Mouse (Mus musculus): ENCODE measurements at regions not wholly inside any gene's neighbourhood (a gene's known extent, or its start where the extent isn't known, plus 50 kb on each side); places are given as distances from the start of the nearest gene placed in this dataset.

DNA sequence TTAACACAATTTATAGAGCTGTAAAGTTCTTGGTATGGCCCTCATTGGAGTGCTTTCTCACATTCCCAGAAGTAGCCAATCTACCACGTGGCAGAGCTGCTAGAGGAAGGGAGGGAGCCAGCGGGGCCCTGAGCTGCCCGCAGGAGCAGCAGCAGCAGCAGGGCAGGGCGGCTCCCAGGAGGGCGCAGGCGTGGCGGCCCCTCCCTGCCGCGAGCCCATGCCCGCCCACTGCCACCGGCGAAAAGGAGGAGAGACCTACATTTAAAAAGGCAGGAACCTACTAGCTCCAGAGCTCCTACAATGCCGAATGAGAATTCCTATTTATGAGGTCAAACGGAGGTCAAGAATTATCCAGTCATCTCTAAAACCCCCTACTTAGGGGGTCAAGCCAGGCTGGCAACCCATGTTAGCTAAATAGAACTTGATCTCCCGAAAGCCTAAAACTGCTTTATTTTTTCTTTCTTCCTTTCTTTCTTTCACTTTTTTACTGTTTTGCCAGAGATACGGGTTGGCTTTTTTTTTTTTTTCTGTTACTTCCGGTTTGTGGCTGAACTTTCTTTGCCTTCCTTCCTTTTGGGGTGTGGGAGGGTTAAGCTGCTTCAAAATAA lies 297.9 kb upstream of the Klf3 start:
- peak; percentile 89 for DNase-seq (ENCODE audit: low read depth, low spot score)
- peaks cover 2 to 24% of the 10 kb centered on the region in 2 experiments for H3K4me1 ChIP-seq (ENCODE audit: control insufficient read depth in 1 of 2, insufficient read depth in 2 of 2, low read length in 2 of 2)
- H3K4me3 ChIP-seq (ENCODE audit: control insufficient read depth in 1 of 2, insufficient read depth in 1 of 2, low read depth in 2 of 2, low read length in 2 of 2) = peak overlapping the region; percentile 78 to 97
- no peaks in the 10 kb centered on the region; a peak in 1 of 4 replicates for H3K27me3 ChIP-seq (ENCODE audit: control insufficient read depth in 1 of 2, insufficient read depth in 2 of 2, low read length in 2 of 2)
- peaks cover 0 to 13% of the 10 kb centered on the region in 2 experiments; a peak in 2 of 4 replicates for H3K36me3 ChIP-seq (ENCODE audit: control insufficient read depth in 1 of 2, insufficient read depth in 2 of 2, low read length in 2 of 2)
- peak overlapping the region; percentile 93 for H3K9ac ChIP-seq (ENCODE audit: control insufficient read depth, low read depth, low read length, poor library complexity, severe bottlenecking)
- peak overlapping the region; percentile 100 for H3K27ac ChIP-seq (ENCODE audit: control insufficient read depth, low read depth, low read length)
- peaks cover 2% of the 10 kb centered on the region; the same call in 1 of the 2 replicates for H3K79me2 ChIP-seq (ENCODE audit: control insufficient read depth, insufficient read depth, low read length, poor library complexity)
- H3K9me3 ChIP-seq (replicated peaks; ENCODE audit: insufficient read depth, low read length) = no peaks in the 10 kb centered on the region
- no peak; the same call in 1 of the 2 replicates for TF ChIP-seq RCOR1 (IDR thresholded peaks at IDR 0.05; ENCODE audit: low read depth, low read length)
- TF ChIP-seq POLR2AphosphoS2 (IDR thresholded peaks at IDR 0.05; ENCODE audit: low read length) = no peak; the same call in 1 of the 2 replicates
- no peak for TF ChIP-seq BHLHE40 (IDR thresholded peaks at IDR 0.05; ENCODE audit: borderline replicate concordance, low read depth, low read length)
- TF ChIP-seq SMC3 (IDR thresholded peaks at IDR 0.05; ENCODE audit: low read depth, low read length) = peak; percentile 12
- peak in 1 of 2 experiments; percentile 45; a peak in 2 of 4 replicates for TF ChIP-seq EP300 (IDR thresholded peaks at IDR 0.05; ENCODE audit: low read depth in 1 of 2, low read length in 2 of 2)
- no peak; the same call in 1 of the 2 replicates for TF ChIP-seq ETS1 (IDR thresholded peaks at IDR 0.05; ENCODE audit: low read depth, low read length)
- peak; percentile 61; the same call in 1 of the 2 replicates for TF ChIP-seq ELF1 (IDR thresholded peaks at IDR 0.05; ENCODE audit: low read depth, low read length)
- TF ChIP-seq ZC3H11A (IDR thresholded peaks at IDR 0.05; ENCODE audit: low read depth, low read length) = no peak
- no peak for TF ChIP-seq E2F4 (IDR thresholded peaks at IDR 0.05; ENCODE audit: borderline replicate concordance, low read depth, low read length)
- TF ChIP-seq ZNF384 (IDR thresholded peaks at IDR 0.05; ENCODE audit: low read depth, low read length) = peak; percentile 97
- TF ChIP-seq POLR2AphosphoS5 (IDR thresholded peaks at IDR 0.05; ENCODE audit: borderline replicate concordance, low read depth, low read length) = no peak
- no peak for TF ChIP-seq TAL1 (IDR thresholded peaks at IDR 0.05; ENCODE audit: low read length)
- TF ChIP-seq MAX (IDR thresholded peaks at IDR 0.05; ENCODE audit: low read length) = peak; percentile 87
- peak; percentile 86 for TF ChIP-seq MXI1 (IDR thresholded peaks at IDR 0.05; ENCODE audit: low read depth, low read length)
- no peak for TF ChIP-seq GATA1 (IDR thresholded peaks at IDR 0.05; ENCODE audit: low read depth, low read length)
- peak; percentile 38; the same call in 1 of the 2 replicates for TF ChIP-seq TCF12 (IDR thresholded peaks at IDR 0.05; ENCODE audit: low read depth, low read length)
- TF ChIP-seq NRF1 (IDR thresholded peaks at IDR 0.05; ENCODE audit: insufficient read depth, low read depth, low read length, poor library complexity, severe bottlenecking) = peak; percentile 57
- TF ChIP-seq CHD2 (IDR thresholded peaks at IDR 0.05; ENCODE audit: low read length) = no peak
- no peak for TF ChIP-seq USF2 (IDR thresholded peaks at IDR 0.05; ENCODE audit: borderline replicate concordance in 1 of 2, insufficient read depth in 1 of 2, low read depth in 1 of 2, low read length in 2 of 2)
- TF ChIP-seq UBTF (IDR thresholded peaks at IDR 0.05; ENCODE audit: borderline replicate concordance, insufficient read depth, low read depth, low read length) = no peak
- TF ChIP-seq NELFE (IDR thresholded peaks at IDR 0.05; ENCODE audit: low read depth, low read length) = peak; percentile 68
- TF ChIP-seq RAD21 (IDR thresholded peaks at IDR 0.05; ENCODE audit: low read depth, low read length) = no peak; the same call in none of the 2 replicates
- no peak for TF ChIP-seq MYB (IDR thresholded peaks at IDR 0.05; ENCODE audit: low read depth, low read length)
- TF ChIP-seq GABPA (IDR thresholded peaks at IDR 0.05; ENCODE audit: low read depth, low read length) = no peak
- TF ChIP-seq KAT2A (conservative IDR thresholded peaks at IDR 0.05; ENCODE audit: low read depth, low read length) = no peak
- peak; percentile 62; the same call in 1 of the 2 replicates for TF ChIP-seq ZMIZ1 (IDR thresholded peaks at IDR 0.05; ENCODE audit: low read depth, low read length)
- TF ChIP-seq ZKSCAN1 (IDR thresholded peaks at IDR 0.05; ENCODE audit: low read depth, low read length) = peak; percentile 30; the same call in 1 of the 2 replicates
- peak; percentile 89; the same call in 1 of the 2 replicates for TF ChIP-seq CHD1 (IDR thresholded peaks at IDR 0.05; ENCODE audit: low read depth, low read length)
- no peak for TF ChIP-seq CTCF (IDR thresholded peaks at IDR 0.05 in 2 of 3, conservative IDR thresholded peaks at IDR 0.05 in 1 of 3; ENCODE audit: control insufficient read depth in 1 of 3, insufficient read depth in 1 of 3, low read depth in 2 of 3, low read length in 3 of 3, poor library complexity in 1 of 3, severe bottlenecking in 1 of 3)
- TF ChIP-seq MYC (IDR thresholded peaks at IDR 0.05; ENCODE audit: low read depth, low read length) = peak; percentile 85
- TF ChIP-seq JUND (IDR thresholded peaks at IDR 0.05; ENCODE audit: low read depth, low read length) = no peak
- no peak for TF ChIP-seq MAFK (IDR thresholded peaks at IDR 0.05; ENCODE audit: borderline replicate concordance, low read depth, low read length)
- peak; percentile 44 to 69; a peak in 3 of 4 replicates for TF ChIP-seq POLR2A (IDR thresholded peaks at IDR 0.05; ENCODE audit: control insufficient read depth in 1 of 2, insufficient read depth in 1 of 2, low read depth in 1 of 2, low read length in 2 of 2, poor library complexity in 1 of 2)
- TF ChIP-seq TBP (IDR thresholded peaks at IDR 0.05; ENCODE audit: low read depth, low read length) = peak; percentile 59; the same call in 1 of the 2 replicates
- TF ChIP-seq USF1 (IDR thresholded peaks at IDR 0.05; ENCODE audit: low read depth, low read length) = peak; percentile 69
- TF ChIP-seq MAZ (IDR thresholded peaks at IDR 0.05; ENCODE audit: low read depth, low read length) = peak; percentile 80; the same call in 1 of the 2 replicates

Measured in MEL (cell line).